Mouse (Mus musculus) spleen, adult 2 months (tissue): Measurements from ENCODE around the gene Vwa8. TPM values are rescaled to one million over a fixed set of nuclear protein-coding genes. Genes with fewer than 3 reads are reported as not detected.
"Not testable (repeated sequence)": the region's sequence is repeated elsewhere in the genome, so short reads cannot be mapped to it uniquely, and the experiment has no call there.

ENCODE experiments used
- DNase-seq, 2 experiments: peaks; one replicate each; pipeline versions ENCODE4 v3.0.0 to v3.0.0-alpha.2; 2012 to 2021; ENCODE audit warnings: low spot score in 2 of 2, low read depth in 1 of 2
- H3K27ac ChIP-seq: fragments of 200-500 bp; 2 replicates; pipeline ENCODE4 v1.5.1; 2012; ENCODE audit warnings: low read length, inconsistent platforms; ENCODE audit not compliant: insufficient read depth
- H3K27me3 ChIP-seq: fragments of 200-500 bp; 2 replicates; pipeline ENCODE4 v1.6.1; 2012; ENCODE audit warnings: mild to moderate bottlenecking, moderate library complexity, low read length, inconsistent platforms; ENCODE audit not compliant: control insufficient read depth, insufficient read depth
- H3K36me3 ChIP-seq: fragments of 200-500 bp; 2 replicates; pipeline ENCODE4 v1.6.1; 2012; ENCODE audit warnings: mild to moderate bottlenecking, low read length, inconsistent platforms; ENCODE audit not compliant: control insufficient read depth, insufficient read depth
- H3K4me1 ChIP-seq: fragments of 200-500 bp; 2 replicates; pipeline ENCODE4 v1.6.1; 2011; ENCODE audit warnings: inconsistent platforms; ENCODE audit not compliant: control insufficient read depth, insufficient read depth, insufficient read length
- H3K4me3 ChIP-seq: fragments of 200-500 bp; 2 replicates; pipeline ENCODE4 v1.5.1; 2011; ENCODE audit warnings: mild to moderate bottlenecking, inconsistent platforms; ENCODE audit not compliant: insufficient read depth, insufficient read length; ENCODE audit errors: extremely low read depth
- CTCF ChIP-seq: fragments of 200-500 bp; IDR thresholded peaks from 2 replicates; pipeline ENCODE4 v1.5.1; 2011; ENCODE audit warnings: mild to moderate bottlenecking, inconsistent platforms; ENCODE audit not compliant: insufficient read depth, insufficient read length, insufficient replicate concordance; ENCODE audit errors: extremely low read depth
- POLR2A ChIP-seq: fragments of 200-500 bp; IDR thresholded peaks from 2 replicates; pipeline ENCODE4 v1.6.1; 2011; ENCODE audit warnings: low read depth, low read length, inconsistent platforms
- WGBS: fragments of 180-500 bp; shearing (Covaris S2); methylation state at CpG from one replicate; pipeline ENCODE4 v1.1.7; 2018; 5-methylcytosine and 5-hydroxymethylcytosine counted together
- polyA plus RNA-seq: library from polyadenylated mRNA; depleted of rRNA; stranded (reverse); fragments of >200 nt; gene quantifications from 2 replicates; pipeline ENCODE4 v1.2.3, GENCODE M21; 2012

Gene Vwa8
- polyA plus RNA-seq, 1 experiment = 4.9 TPM

DNA sequence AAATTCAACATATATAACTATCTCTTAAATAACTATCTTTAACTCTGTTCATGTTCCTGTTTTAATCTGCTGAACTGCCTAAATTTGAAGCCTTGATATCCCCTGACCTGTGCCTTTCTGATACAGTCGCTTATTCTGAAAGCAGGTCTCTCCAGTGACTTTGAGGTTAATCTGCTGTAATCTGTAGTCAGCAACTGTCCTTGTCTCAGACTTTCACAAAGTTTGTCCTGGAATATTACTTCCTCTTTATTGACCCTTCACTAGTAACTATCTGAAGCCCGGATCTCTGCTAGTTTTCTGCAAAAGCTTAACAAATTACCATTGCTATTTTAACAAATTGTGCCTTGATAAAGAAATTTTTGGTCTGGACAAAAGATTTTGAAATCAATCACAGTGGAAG lies 147.5 kb downstream of the Vwa8 start:
- WGBS = 95% methylated on average over 2 of the region's 2 CpGs
- no peak overlapping the region for H3K27ac ChIP-seq
- no peaks in the 10 kb centered on the region; the same call in 1 of the 2 replicates for H3K36me3 ChIP-seq
- TF ChIP-seq CTCF (no peak), POLR2A (no peak)
- no peaks in the 10 kb centered on the region for H3K27me3 ChIP-seq
- no peak for DNase-seq
- no peaks in the 10 kb centered on the region for H3K4me1 ChIP-seq
- no peak overlapping the region for H3K4me3 ChIP-seq

DNA sequence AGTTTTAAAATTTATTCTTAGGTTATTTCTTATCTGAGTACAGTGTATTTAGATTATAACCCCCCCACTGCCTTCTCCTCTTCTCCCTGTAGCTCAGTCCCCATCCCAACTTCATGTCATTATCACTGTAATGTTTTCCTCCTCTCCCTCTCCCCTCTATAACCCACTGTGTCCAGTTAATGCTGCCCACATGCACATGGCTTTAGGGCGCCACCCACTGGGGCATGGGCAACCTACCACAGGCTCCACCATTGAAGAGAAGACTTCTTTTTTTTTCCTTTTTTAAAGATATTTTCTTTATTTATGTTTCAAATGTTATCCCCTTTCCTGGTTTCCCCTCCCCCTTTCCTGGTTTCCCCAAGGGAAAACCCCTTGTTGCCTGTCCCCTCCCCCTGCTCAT lies 154.7 kb downstream of the Vwa8 start:
- 80% methylated on average over 1 of the region's 1 CpGs for WGBS
- no peak overlapping the region for H3K27ac ChIP-seq
- H3K4me1 ChIP-seq = no peaks in the 10 kb centered on the region
- no peaks in the 10 kb centered on the region for H3K27me3 ChIP-seq
- H3K4me3 ChIP-seq = no peak overlapping the region
- peak in 1 of 2 experiments; percentile 15 for DNase-seq
- no peaks in the 10 kb centered on the region for H3K36me3 ChIP-seq
- TF ChIP-seq CTCF = peak; percentile 42; the same call in 1 of the 2 replicates
- TF ChIP-seq POLR2A = no peak

DNA sequence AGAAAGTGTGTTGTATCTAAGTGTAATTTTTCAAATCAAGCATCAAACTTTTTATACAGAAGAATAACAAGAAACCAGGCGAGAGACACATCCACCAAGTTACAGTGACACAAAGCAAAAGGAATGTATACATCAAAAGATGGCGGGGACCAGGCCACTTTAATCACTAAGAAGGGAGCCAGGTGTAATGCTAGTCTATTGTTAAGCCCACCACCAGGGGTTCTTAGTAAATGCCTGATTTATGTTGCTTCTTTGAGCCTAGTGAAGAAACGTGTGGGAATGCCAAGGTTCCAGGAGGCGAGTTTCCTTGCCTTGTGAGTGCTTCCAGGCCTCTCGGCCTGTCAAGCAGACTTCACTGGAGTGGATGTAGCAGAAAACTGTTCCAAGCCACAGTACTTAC lies 168.9 kb downstream of the Vwa8 start:
- WGBS = 94% methylated on average over 5 of the region's 5 CpGs
- H3K36me3 ChIP-seq = not testable (repeated sequence)

DNA sequence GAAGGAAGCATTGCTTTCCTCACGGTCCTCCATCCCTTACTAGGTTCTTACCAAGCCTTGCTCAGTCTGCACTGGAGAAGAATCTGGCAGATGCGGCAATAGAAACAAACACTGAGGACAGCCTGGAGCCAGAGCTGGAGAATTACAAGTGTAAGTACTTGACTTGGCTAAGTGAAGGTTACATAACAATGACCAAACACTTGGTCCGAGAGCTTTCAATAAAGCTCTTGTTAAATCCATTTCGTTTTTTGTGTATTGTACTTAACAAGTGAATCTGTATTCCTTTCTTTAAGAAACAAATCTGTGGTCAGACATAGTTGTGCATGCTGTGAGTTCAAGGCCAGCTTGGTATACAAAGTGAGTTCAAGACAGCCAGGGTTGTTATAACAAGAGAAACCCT lies 169.7 kb downstream of the Vwa8 start:
- H3K36me3 ChIP-seq = no peaks in the 10 kb centered on the region; the same call in 1 of the 2 replicates
- TF ChIP-seq CTCF (no peak), POLR2A (no peak)
- H3K27ac ChIP-seq = no peak overlapping the region
- no peak for DNase-seq
- H3K27me3 ChIP-seq = no peaks in the 10 kb centered on the region
- no peak overlapping the region for H3K4me3 ChIP-seq
- H3K4me1 ChIP-seq = no peaks in the 10 kb centered on the region
- WGBS = 83% methylated on average over 4 of the region's 4 CpGs

More for the DNA sequence above, 168.9 kb downstream of the Vwa8 start:
- not testable (repeated sequence) for H3K4me3 ChIP-seq, H3K4me1 ChIP-seq, H3K27ac ChIP-seq, H3K27me3 ChIP-seq, DNase-seq

DNA sequence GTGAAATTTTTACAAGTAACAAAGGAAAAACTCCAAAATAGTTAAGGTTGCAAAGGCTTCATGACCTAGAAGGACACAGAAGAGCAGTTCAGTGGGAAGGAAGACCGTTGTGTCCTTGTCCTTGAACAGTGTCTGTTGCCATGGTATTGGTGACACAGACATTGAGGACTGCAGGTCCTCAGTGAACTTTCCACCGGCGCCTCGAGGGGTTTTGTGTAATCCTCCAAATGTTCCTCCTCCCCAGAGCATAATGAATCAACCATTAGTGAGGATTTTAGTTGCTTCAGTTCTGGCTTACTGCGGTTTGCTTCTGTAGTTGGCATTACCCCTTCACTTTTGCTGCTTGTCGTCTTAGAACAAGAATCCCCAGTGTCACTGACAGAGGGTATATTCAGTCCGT lies 172.9 kb downstream of the Vwa8 start:
- 84% methylated on average over 7 of the region's 7 CpGs for WGBS
- H3K27ac ChIP-seq = no peak overlapping the region
- H3K4me1 ChIP-seq = no peaks in the 10 kb centered on the region
- DNase-seq = no peak
- no peak overlapping the region for H3K4me3 ChIP-seq
- H3K36me3 ChIP-seq = no peaks in the 10 kb centered on the region; the same call in 1 of the 2 replicates
- no peaks in the 10 kb centered on the region for H3K27me3 ChIP-seq
- TF ChIP-seq POLR2A (no peak), CTCF (no peak)

DNA sequence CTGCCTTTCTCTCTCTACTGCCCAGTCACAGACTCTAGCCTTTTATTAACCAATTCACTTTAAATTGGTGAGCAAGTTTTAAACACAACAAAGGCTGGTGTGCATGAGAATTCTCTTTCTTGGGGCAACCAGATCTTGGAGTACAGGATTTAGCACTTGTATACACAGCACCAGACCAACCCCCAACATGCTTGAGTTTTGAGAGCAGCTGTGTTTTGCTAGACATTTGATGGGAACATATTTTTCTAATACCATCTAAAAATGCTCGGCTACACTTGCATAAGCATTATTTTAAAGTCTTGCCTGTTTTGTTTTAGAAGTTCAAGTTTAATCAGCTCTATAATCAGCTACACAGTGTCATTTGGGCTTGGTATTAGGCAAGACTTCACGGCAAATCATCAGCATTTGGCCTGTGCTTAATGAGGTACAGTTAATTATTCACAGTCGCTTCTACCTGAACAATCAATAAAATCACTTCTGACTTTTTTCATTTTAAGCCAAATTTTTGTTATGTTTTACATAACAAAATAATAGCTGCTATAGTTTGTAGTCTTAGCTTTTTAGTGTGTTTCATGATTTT lies 180.2 kb downstream of the Vwa8 start:
- no peak overlapping the region for H3K4me3 ChIP-seq
- H3K4me1 ChIP-seq = no peaks in the 10 kb centered on the region
- WGBS = 92% methylated on average over 3 of the region's 3 CpGs
- no peak for TF ChIP-seq CTCF
- TF ChIP-seq POLR2A = no peak
- H3K27me3 ChIP-seq = no peaks in the 10 kb centered on the region
- DNase-seq = no peak
- no peak overlapping the region for H3K27ac ChIP-seq
- no peaks in the 10 kb centered on the region for H3K36me3 ChIP-seq

DNA sequence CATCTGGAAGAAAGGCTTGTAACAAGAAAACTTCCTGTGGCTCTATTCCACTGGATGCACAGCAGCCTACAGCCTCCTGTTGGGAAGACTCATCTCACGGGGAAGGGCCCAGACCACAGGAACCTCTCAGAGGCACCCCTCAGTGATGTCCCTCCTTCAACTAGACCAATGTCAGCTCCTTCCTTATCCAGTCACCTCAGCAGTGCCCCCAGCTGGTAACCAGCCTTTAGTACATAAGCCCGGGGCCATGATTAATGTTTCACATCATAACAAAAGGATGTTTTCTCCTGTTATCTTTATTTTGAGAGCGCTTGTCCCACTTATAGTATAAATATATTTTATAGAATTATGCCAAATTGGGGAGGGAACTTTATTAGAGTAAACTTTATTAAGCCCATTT lies 181.9 kb downstream of the Vwa8 start:
- DNase-seq = no peak
- H3K27me3 ChIP-seq = no peaks in the 10 kb centered on the region
- no peaks in the 10 kb centered on the region for H3K4me1 ChIP-seq
- WGBS = 91% methylated on average over 3 of the region's 3 CpGs
- H3K36me3 ChIP-seq = no peaks in the 10 kb centered on the region
- H3K27ac ChIP-seq = no peak overlapping the region
- TF ChIP-seq POLR2A (no peak), CTCF (no peak)
- H3K4me3 ChIP-seq = no peak overlapping the region
